Mouse (Mus musculus): ENCODE data around the gene Dnah2.
"Not testable (repeated sequence)": the region's sequence is repeated elsewhere in the genome, so short reads cannot be mapped to it uniquely, and the experiment has no call there.

Dnah2 gene

GRCm38 (mm10) chr11:69407724-69408004, 141.2 kb downstream of the Dnah2 start:
- DNase-seq (ENCODE audit: low spot score in 2 of 2): no peak

GRCm38 (mm10) chr11:69406867-69407723, 141.8 kb downstream of the Dnah2 start:
- DNase-seq (ENCODE audit: low spot score in 2 of 2): no peak

GRCm38 (mm10) chr11:69406282-69406681, 142.6 kb downstream of the Dnah2 start:
- no peak for DNase-seq (ENCODE audit: low spot score in 2 of 2)

GRCm38 (mm10) chr11:69405397-69406200, 143.3 kb downstream of the Dnah2 start:
- no peak for DNase-seq (ENCODE audit: low spot score in 2 of 2)

- DNase-seq (ENCODE audit: low spot score in 2 of 2): no peak
Observed at GRCm38 (mm10) chr11:69404595-69405396, 144.1 kb downstream of the Dnah2 start.

GRCm38 (mm10) chr11:69403691-69404594, 145.0 kb downstream of the Dnah2 start:
- no peak for DNase-seq (ENCODE audit: low spot score in 2 of 2)

GRCm38 (mm10) chr11:69401987-69402386, 146.9 kb downstream of the Dnah2 start:
- DNase-seq (ENCODE audit: low spot score in 2 of 2): no peak

GRCm38 (mm10) chr11:69401210-69401637, 147.7 kb downstream of the Dnah2 start:
- peak; percentile 84 to 89 for DNase-seq (ENCODE audit: low spot score in 2 of 2)

- no peak for DNase-seq (ENCODE audit: low spot score in 2 of 2)
Observed at GRCm38 (mm10) chr11:69400083-69400850, 148.6 kb downstream of the Dnah2 start.

- DNase-seq (ENCODE audit: low spot score in 2 of 2): no peak
Observed at GRCm38 (mm10) chr11:69399201-69400082, 149.5 kb downstream of the Dnah2 start.

- no peak for DNase-seq (ENCODE audit: low spot score in 2 of 2)
Observed at GRCm38 (mm10) chr11:69398486-69399200, 150.3 kb downstream of the Dnah2 start.

- DNase-seq (ENCODE audit: low spot score in 2 of 2): no peak
Observed at GRCm38 (mm10) chr11:69398059-69398458, 150.9 kb downstream of the Dnah2 start, which contains the start of gene Tmem88. TSS of gene Tmem88 (minus strand) at chr11:69398234.

GRCm38 (mm10) chr11:69397581-69398057, 151.3 kb downstream of the Dnah2 start:
- peak in 1 of 2 experiments; percentile 31 for DNase-seq (ENCODE audit: low spot score in 2 of 2)

- no peak for DNase-seq (ENCODE audit: low spot score in 2 of 2)
Observed at GRCm38 (mm10) chr11:69396772-69397171, 152.1 kb downstream of the Dnah2 start.

GRCm38 (mm10) chr11:69395634-69396373, 153.1 kb downstream of the Dnah2 start:
- DNase-seq (ENCODE audit: low spot score in 2 of 2): peak; percentile 95 to 98

GRCm38 (mm10) chr11:69395235-69395633, 153.7 kb downstream of the Dnah2 start, which contains the start of the genes Naa38 and Cyb5d1:
TSS of gene Naa38 (plus strand) at chr11:69395487.
TSS of gene Cyb5d1 (minus strand) at chr11:69395631.
- DNase-seq (ENCODE audit: low spot score in 2 of 2): peak; percentile 93 to 96

- DNase-seq (ENCODE audit: low spot score in 2 of 2): not testable (repeated sequence)
Observed at GRCm38 (mm10) chr11:69394591-69395167, 154.2 kb downstream of the Dnah2 start.

Measured in frontal cortex, postnatal 36 days (tissue).